Comparison of ENCODE assay signal across 16 mouse cellular contexts in genomic region chr9:43562016-43562415, GRCm38 (mm10).
"Had no signal": no experiment of that assay in that cellular context is flagged by ENCODE, and none has a peak within 500 bp of the region (broad histone marks: within the 10 kb centered on the region; RNA-seq: fewer than 3 reads in every experiment).

No protein-coding gene starts in this region.

- DNase-seq: heart, postnatal 10 days; heart, postnatal 14 days; heart, postnatal 36 days; heart, postnatal 4 days; kidney, adult 11 months; kidney, adult 18-20 months; kidney, adult 2 months; kidney, adult 8-10 months; kidney, adult 9 months; kidney, postnatal 10 days; kidney, postnatal 14 days; kidney, postnatal 25 days; kidney, postnatal 36 days; kidney, postnatal 4 days; layer of hippocampus, adult 9-11 months; layer of hippocampus, postnatal 36 days had no signal
